Mouse (Mus musculus): ENCODE results near the gene Stk11ip.

The Stk11ip gene

DNA sequence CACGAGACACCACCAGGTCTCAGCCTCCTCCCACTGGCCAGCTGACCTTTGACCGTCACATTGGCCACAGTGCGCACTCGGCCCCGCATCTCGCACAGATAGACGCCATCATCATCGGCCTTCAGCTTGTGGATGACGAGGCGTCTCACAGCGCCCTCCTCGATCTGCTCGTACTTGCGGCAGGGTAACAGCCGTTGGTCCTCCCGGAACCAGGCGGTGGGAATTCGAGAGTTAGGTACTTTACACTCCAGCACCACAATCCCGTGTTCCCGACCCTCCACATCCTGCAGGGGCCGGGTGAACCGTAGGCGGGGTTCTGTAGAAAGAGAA, 17.7 kb upstream of the Stk11ip start:
- DNase-seq (ENCODE audit: extremely low spot score, low spot score) = no peak

DNA sequence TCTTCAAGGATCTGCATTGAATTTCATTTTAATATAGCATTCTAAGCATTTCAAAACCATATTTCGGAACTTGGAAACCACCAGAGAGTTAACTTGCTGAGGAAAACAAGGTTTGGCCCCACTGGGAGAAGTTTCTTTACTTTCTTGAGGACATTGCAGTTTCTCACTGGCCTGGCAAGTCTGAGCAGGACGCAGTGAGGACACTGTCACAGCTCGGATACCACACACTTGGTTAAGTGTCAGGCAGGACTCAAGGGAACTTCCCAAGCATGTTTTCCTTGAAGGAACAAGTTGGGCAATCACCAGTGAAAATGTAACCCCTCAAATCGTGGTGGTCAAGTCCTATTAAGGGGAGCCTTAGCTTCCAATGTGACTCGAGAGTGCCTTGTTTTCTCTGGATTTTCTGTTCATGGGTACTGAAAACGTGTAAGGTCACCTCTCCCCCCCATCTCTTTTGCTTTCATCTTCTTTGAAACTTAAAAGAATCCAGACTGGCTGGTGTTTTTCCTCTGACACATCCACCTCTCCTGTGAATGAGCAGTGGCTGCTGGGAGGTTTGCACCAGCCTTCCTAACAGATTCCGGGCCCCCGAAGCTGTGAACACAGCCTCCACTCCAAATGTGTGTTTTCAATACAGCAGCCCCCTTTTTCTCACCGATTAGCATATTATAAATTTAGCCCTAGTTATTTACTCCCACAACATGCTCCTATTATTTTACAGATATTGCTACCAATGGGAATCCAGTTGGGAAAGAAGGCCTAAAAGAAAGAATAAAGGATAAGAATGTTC, 16.9 kb upstream of the Stk11ip start:
- no peak for DNase-seq (ENCODE audit: extremely low spot score, low spot score)

DNA sequence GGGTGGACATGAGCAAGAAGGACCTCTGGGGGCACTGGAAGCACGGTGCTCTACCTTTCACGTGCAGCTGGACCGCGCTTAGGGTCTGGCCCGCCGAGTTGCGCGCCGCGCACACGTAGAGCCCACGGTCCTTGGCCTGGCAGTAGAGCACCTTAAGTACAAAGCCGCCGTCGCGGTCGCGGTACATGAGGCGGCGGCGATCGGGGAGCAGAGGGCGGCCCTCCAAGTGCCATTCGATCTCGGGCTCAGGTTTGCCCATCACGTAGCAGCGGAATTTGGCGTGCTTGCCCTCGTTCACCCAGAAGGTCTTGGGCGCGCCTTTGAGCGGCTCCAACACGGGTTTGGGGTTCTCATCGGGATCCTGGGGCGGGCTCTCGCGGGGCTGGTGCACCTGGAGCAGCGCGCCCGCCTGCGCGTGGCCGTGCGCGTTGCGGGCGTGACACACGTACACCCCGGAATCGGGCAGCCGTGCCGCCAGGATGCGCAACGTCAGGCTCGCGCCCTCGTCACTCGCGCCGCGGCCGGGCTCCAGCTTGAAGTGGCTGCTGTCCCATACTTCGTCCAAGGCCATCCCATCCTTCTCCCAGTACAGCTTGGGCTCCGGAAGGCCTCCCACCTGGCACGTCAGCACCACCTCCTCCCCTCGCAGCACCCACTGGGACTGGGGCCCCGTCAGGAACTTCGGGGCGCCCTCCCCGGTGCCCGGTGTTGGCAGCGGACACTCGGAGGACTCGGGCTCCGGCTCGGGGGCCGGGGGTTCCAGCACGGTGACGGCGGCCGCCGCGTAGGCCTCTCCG, 16.0 kb upstream of the Stk11ip start:
- DNase-seq (ENCODE audit: extremely low spot score, low spot score) = peak; percentile 74

DNA sequence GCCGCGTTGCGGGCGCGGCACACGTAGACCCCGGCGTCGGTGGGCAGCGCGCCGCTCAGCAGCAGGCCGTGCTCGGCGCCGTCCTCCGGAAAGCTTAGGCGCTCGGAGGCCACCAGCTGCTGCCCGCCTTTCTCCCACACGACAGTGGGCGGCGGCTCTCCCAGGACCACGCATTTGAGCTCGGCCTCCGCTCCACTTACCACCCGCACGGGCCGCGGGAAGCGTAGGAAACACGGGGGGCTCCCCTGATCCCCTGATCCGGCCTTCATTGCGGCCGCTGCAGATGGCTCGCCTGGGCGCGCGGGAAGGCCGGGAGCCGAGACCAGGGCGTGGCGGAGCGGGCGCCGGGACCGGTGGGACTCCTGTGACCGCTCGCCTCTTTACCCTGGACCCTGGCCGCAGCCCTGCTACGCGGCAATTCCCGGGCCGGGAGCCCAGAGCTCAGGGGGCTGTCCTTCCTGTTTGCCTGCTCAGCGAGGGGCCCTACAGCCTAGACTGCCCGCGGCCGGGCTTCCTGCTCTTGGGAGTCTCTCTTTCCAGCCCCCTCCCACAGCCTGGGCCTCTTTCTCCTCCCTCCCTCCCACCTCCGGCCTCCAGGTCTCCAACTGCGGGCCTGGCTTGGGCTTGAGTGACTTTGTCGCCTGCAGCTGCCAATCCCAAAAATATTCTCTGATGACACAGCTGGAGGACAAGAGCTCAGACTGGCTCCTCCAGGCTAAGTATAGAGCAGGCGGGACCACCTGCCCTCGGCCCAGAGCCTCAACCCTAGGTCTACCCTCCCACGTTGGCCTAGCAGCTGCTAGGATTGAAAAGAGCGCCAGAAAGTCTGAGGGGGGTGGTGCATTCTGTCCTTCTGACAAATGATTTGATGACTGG, 15.1 kb upstream of the Stk11ip start, which contains the start of gene Obsl1:
TSS of gene Obsl1 (minus strand) at position 497 of the 876 bp plus-strand sequence.
- peak; percentile 85 for DNase-seq (ENCODE audit: extremely low spot score, low spot score)

DNA sequence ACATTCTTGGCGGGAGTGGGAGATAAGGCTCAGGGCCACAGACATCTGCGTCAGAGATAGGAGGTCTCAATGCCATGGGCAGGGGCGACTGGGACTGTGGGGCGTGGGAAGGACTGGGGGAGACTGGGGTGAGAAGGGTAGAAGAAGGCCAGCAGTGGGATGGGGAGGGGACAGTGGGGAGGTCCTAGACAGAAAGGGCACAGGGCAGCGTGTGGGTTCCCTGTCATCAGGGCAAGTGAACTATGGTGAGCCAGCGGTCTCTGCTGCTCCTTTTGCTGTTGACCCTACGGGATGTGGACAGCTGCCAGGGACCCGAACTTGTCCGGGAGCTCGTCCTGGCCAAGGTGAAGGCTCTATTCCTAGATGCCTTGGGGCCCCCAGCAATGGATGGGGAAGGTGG, 14.3 kb upstream of the Stk11ip start, which contains the start of gene Inha:
TSS of gene Inha (plus strand) at position 72 of the 400 bp plus-strand sequence.
- DNase-seq (ENCODE audit: extremely low spot score, low spot score) = no peak

DNA sequence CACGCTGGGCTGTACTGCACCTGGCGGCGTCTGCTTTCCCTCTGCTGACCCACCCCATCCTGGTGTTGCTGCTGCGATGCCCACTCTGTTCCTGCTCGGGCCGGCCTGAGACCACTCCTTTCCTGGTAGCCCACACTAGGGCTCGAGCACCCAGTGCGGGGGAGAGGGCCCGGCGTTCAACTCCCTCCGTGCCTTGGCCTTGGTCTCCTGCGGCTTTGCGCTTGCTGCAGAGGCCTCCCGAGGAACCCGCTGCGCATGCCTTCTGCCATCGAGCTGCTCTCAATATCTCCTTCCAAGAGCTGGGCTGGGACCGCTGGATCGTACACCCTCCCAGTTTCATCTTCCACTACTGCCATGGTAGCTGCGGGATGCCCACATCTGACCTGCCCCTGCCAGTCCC, 11.7 kb upstream of the Stk11ip start:
- no peak for DNase-seq (ENCODE audit: extremely low spot score, low spot score)

DNA sequence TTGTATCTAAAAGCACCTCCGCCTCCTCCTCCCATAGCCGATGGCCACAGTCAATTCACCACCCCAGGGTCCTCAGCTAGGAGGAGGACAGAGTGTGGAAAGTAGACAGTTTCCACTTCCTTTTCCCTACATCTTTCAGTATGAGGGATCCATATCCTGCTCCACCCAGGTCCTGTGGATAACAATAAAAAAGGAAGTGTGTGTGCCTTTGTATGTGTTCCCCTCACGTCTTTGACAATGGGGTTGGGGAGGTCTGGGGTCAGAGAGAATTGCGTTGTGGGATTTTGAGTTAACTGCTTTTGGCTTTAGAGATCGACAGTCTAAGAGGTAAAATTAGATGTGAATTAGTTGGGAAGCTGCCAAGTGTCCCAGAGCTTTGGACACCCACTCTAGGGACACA, 11.2 kb upstream of the Stk11ip start:
- no peak for DNase-seq (ENCODE audit: extremely low spot score, low spot score)

DNA sequence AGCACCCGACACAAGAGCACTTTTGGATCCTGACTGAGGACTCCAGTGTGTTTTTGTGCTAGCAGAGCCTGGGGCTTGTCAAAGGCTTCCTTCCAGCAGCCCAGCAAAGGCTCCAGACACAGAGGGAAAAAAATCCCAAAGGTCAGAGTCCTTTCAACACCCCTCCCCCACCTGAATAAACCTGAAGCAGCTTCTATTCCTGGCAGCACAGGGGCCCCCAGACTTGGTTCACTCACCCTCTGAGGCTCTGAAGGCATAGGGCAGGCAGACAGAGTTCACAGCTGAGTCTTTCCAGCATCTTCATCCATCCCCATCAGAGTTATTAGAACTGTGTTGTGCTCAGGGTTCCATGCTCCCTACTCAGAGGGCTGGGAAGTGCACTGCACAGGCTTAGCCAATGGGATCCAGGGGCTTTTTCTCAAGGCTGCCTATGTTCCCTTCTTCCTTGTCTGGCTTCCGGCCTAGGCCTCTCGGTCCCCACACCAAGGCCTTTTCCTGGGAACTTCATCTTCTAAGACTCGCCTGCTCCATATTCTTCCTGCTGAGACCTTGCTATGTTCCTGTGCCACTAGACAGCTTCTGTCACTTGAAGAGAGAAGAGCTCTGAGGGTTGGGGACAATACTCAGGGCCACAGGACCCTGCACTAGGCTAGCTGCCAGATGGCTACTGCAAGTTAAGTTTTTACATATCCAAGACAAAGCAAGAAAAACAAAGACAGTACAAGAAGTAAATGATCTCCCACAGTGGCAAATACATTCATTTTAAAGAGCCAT, 9.7 kb upstream of the Stk11ip start:
- no peak for DNase-seq (ENCODE audit: extremely low spot score, low spot score)

DNA sequence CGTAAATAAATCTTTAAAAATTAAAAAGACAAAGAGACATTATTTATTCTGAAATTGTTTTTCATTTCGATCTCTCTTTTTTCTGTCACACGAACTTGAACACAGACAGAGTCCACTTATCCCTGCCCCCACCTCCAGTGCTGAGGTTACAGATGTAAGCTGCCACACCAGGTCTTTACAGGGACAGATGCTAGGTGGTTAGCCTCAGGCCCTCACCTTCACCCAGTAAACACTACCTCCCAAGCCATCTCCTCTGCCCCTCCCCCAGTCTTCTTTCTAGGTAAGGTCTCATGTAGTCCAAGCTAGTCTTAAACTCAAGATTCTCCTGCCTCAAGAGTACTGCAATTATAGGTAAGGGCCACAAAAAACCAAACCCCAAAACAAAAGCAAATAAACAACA, 8.8 kb upstream of the Stk11ip start:
- DNase-seq (ENCODE audit: extremely low spot score, low spot score) = no peak

DNA sequence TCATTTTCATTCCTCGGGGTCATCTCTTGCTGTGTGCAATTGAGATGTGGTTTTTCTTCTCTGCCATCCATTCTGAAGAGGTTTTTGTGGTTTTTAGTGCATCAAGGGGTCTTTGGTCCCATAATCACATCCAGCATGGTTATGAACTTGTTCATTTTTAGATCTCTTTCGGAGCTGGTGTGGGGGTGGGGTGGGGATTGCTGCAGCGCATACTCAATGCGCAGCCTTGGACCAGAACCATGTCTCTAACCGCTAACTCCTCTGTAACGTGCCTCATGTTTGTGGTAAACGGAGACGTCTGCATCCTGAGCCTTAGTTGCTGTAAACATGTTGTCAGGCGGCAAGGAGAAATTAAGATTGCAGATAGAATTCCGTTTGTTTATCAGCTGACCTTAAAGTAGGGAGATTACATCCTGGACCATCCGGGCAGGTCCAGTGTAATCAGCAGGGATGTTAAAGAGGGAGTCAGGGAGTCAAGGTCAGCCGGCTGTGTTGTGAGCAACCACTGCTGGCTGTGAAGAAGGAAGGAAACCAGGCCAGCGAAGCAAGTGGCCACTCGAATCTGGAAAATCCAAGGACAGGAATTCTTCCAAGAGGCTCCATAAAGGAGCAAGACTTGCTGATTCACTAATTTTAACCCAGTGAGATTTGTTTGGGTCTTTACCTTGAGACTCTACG, 4.5 kb upstream of the Stk11ip start:
- DNase-seq (ENCODE audit: extremely low spot score, low spot score) = no peak

DNA sequence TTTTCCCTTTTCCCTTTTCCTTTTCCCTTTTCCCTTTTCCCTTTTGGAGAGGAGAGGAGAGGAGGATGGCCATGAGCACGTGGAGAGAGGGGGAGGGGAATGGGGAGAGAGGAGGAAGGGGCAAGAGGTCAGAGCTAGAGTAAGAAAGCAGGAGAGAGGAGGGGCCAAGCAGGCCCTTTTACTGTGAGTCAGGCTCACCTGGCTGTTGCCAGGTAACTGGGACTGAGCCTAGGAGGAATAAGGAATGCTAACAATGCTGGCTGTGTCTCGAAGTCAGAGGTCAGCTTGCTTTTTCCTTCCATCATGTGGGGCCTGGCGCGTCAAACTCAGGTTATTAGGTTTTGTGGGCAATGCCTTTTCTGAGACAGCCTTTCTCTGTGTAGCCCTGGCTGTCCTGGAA, 3.3 kb upstream of the Stk11ip start:
- DNase-seq (ENCODE audit: extremely low spot score, low spot score) = no peak

DNA sequence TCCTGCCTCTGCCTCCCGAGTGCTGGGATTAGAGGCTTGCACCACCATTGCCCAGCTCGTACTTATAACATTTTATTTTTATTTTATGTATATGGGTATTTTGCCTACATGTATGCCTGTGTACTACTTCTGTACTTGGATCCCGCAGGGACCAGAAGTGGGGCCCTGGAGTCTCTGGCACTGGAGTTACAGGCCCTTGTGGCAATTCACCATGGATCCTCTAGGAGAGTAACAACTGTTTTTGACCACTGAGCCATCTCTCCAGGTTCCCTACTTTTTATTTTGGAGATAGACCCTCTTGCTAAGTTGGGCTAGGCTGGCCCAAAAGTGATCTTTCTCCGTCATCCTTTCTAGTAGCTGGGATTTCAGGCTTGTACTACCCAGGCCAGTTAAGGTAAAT, 2.9 kb upstream of the Stk11ip start:
- no peak for DNase-seq (ENCODE audit: extremely low spot score, low spot score)

DNA sequence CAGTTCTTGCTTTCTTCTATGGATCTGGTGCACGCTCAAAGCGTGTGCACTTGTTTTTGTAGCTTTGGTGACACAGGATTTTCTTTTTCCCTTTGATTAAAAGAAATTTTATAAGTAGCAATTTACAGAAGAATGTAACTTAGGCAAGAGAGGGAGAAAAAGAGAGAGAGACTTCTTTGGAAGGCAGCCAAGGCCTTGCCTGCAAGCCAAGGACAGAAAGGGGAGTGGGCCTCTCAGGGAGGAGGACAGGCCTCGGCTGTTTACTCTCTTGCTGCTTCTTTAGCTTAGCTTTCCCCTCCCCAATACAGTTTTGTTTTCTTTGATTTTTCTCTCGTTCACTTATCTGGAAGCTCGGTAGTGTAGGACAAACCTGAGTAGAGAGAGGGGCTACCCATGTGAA, 1.8 kb upstream of the Stk11ip start:
- DNase-seq (ENCODE audit: extremely low spot score, low spot score) = no peak

DNA sequence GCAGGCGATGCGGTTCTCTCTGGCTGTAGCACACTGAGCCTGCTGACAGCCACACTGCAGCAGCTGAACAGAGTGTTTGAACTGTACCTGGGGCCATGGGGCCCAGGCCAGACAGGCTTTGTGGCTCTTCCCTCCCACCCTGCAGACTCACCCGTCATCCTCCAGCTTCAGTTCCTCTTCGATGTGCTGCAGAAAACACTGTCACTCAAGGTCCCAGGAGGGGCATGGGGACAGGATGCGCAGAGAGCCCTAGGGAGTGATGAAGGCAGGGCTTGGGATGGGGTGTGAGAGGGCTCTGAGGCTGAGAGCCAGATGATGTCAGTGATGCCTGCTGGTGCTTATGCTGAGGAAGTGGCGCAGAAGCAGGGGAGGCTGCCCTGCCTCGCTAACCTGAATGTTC, 3.4 kb downstream of the Stk11ip start:
- no peak for DNase-seq (ENCODE audit: extremely low spot score, low spot score)

DNA sequence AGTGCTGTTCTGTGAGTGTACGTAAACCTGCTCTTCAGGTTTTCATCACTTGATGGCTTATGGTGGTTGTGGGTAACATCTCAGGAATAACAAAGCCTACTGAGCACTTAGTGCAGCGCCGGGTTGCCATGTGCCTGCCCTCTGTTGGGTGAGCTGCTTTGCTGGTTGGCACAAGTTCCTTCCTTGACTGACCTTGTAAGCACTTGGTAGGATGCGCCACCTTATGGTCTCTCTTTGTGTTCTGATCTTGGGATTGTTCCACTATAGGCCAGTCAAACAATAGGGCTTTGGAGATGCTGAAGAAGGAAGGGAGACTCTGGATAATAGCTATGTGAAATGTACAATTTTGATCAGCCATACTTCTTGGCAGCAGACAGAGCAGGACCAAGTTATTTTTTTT, 9.2 kb downstream of the Stk11ip start:
- no peak for DNase-seq (ENCODE audit: extremely low spot score, low spot score)

DNA sequence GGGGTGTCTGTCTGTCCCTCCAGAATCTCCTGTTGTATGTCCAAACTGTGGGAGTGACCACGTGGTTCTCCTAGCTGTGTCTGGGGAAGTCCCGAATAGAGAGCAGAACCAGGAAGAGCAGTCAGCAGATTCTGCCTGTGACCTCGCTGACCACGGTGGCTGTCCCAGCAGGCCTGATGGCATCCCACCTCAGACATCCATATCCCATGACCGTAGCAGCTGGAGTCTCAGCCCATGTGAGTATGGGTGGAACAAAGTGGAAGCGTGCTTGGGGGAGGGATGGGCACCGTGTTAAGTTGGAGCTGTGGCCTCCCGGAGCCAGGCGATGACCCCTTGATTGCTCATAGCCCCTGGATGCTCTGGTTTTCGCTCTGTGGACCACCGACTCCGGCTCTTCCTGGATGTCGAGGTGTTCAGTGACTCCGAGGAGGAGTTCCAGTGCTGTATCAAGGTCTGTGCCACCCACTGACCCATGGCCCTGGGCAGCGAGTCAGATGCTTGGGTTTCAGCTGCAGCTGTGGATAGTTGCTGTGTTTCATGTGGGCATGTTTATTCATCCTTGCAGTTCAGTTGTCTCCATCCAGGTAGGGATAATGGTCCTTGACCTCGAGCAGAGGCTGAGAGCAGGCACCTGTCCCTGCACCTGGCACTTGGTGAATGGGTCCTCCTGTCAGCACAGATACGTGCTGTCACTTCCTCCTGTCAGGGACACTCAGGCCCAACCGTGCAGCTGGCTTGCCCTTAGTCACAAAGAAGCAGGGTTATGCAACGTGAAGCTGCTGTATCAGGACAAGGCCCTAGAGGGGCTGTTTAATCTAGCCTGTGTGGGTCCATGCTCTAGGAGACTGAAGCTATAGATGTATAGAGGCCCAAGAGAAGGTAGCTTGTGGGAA, 11.2 kb downstream of the Stk11ip start:
- DNase-seq (ENCODE audit: extremely low spot score, low spot score) = no peak

DNA sequence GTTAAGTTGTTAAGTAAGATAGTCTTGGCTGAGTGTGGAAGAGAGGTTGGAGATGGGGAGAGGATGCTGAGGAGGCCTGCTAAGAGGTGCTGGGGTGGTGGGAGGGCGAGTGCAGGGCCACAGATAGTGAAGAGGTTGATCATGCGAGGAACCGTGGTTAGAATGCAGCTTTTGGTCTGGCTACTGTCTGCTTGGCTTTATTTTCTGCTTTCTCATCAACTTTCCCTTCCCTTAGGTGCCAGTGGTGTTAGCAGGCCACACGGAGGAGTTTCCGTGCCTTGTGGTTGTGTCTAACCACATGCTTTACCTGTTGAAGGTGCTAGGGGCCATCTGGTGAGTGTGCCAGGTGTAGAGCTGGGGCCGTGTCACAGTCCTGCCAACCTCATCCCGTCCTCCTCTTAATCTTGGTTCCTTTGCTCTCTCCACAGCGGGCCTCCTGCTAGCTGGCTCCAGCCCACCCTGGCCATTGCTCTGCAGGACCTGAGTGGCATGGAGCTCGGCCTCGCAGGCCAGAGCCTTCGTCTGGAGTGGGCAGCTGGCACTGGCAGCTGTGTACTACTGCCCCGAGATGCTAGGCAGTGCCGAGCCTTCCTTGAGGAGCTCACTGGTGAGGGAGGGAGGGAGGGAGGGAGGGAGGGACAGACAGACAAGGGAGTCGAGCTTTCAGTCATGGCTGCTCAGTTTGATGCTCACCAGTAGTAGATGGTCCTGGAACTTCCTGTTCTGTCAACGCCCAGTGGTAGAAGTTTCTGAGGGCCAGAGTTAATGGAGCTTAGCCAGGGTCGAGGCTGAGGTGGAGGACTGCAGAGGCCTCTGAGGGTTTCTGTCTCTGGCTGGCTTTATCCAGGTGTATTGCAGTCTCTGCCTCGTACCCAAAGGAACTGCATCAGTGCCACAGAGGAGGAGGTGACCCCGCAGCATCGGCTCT, 12.3 kb downstream of the Stk11ip start:
- DNase-seq (ENCODE audit: extremely low spot score, low spot score) = no peak

DNA sequence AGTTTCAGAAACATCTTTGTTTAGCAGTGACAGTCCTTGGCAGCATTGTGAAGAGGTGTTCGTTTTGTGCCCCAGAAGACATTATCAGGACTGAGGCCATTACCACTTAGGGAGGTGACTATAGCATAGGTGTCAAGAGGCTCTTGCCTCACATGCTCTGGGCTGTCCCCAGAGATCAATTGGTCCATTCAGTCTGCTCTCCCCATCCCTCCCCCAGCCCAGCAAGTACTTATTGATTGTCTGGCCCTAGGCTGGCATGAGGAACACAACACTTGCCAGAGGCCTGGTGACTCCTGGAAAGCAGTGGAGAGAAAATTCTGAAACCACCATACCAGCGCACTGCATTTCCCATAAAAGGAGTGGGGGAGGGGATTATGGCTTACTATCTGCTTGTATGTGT, 16.3 kb downstream of the Stk11ip start:
- no peak for DNase-seq (ENCODE audit: extremely low spot score, low spot score)

All from neural tube, embryonic 10.5 days (tissue).